Mouse (Mus musculus) MEL (cell line): ENCODE data around the gene Snta1.

Experiments used
- BHLHE40 ChIP-seq: IDR thresholded peaks from 2 replicates; pipeline ENCODE4 v1.6.1; 2012; ENCODE audit warnings: low read depth, mild to moderate bottlenecking, inconsistent platforms, low read length, improper control_type of control experiment, borderline replicate concordance
- CTCF ChIP-seq, 3 experiments: IDR thresholded peaks in 2 of 3; conservative IDR thresholded peaks in 1 of 3; 2 replicates each; pipeline ENCODE4 v1.5.1; 2011 to 2012; ENCODE audit warnings: low read length in 3 of 3, low read depth in 2 of 3, mild to moderate bottlenecking in 2 of 3, improper control_type of control experiment in 1 of 3, inconsistent platforms in 1 of 3, mixed read lengths in 1 of 3, moderate library complexity in 1 of 3; ENCODE audit not compliant: control insufficient read depth in 1 of 3, insufficient read depth in 1 of 3, poor library complexity in 1 of 3, severe bottlenecking in 1 of 3
- EP300 ChIP-seq, 2 experiments: IDR thresholded peaks; 2 replicates each; pipeline ENCODE4 v1.6.1; 2011; ENCODE audit warnings: improper control_type of control experiment in 2 of 2, low read length in 2 of 2, low read depth in 1 of 2, mild to moderate bottlenecking in 1 of 2
- MAFK ChIP-seq: IDR thresholded peaks from 2 replicates; pipeline ENCODE4 v1.6.1; 2011; ENCODE audit warnings: low read depth, mild to moderate bottlenecking, low read length, improper control_type of control experiment, borderline replicate concordance
- MAX ChIP-seq: IDR thresholded peaks from 2 replicates; pipeline ENCODE4 v1.6.1; 2011; ENCODE audit warnings: low read length, improper control_type of control experiment
- POLR2A ChIP-seq, 2 experiments: IDR thresholded peaks; 2 replicates each; pipeline ENCODE4 v1.6.1; 2011 to 2012; ENCODE audit warnings: low read length in 2 of 2, mild to moderate bottlenecking in 2 of 2, control low read depth in 1 of 2, improper control_type of control experiment in 1 of 2, low read depth in 1 of 2, moderate library complexity in 1 of 2; ENCODE audit not compliant: control insufficient read depth in 1 of 2, insufficient read depth in 1 of 2, poor library complexity in 1 of 2
- SIN3A ChIP-seq: IDR thresholded peaks from 2 replicates; pipeline ENCODE4 v1.6.1; 2012; ENCODE audit warnings: low read length, improper control_type of control experiment, inconsistent platforms
- TAL1 ChIP-seq: IDR thresholded peaks from 2 replicates; pipeline ENCODE4 v1.6.1; 2012; ENCODE audit warnings: mild to moderate bottlenecking, inconsistent platforms, low read length, moderate library complexity, mixed read lengths
- ZNF384 ChIP-seq: IDR thresholded peaks from 2 replicates; pipeline ENCODE4 v1.6.1; 2012; ENCODE audit warnings: low read depth, mild to moderate bottlenecking, inconsistent platforms, low read length, improper control_type of control experiment

- no peak for TF ChIP-seq CTCF (IDR thresholded peaks at IDR 0.05 in 2 of 3, conservative IDR thresholded peaks at IDR 0.05 in 1 of 3; ENCODE audit: control insufficient read depth in 1 of 3, insufficient read depth in 1 of 3, low read depth in 2 of 3, low read length in 3 of 3, poor library complexity in 1 of 3, severe bottlenecking in 1 of 3)
- TF ChIP-seq EP300 (IDR thresholded peaks at IDR 0.05; ENCODE audit: low read depth in 1 of 2, low read length in 2 of 2), result no peak
- no peak for TF ChIP-seq SIN3A
- no peak for TF ChIP-seq BHLHE40
- no peak for TF ChIP-seq TAL1
- no peak for TF ChIP-seq ZNF384
- no peak for TF ChIP-seq MAX
- no peak for TF ChIP-seq MAFK
- no peak for TF ChIP-seq POLR2A (IDR thresholded peaks at IDR 0.05; ENCODE audit: control insufficient read depth in 1 of 2, insufficient read depth in 1 of 2, low read depth in 1 of 2, low read length in 2 of 2, poor library complexity in 1 of 2)
Measured at GRCm38 (mm10) chr2:154418001-154418400, 10.1 kb upstream of the Snta1 start.
